Mouse (Mus musculus): ENCODE measurements around the gene Stxbp2. TPM values are rescaled to one million over a fixed set of nuclear protein-coding genes. Genes with fewer than 3 reads are reported as not detected.
A peak's percentile ranks its signal among the peaks of the same experiment; 100 is the strongest.

The Stxbp2 gene
- polyA plus RNA-seq, 1 experiment from 2014 or later, result 106 TPM

DNA sequence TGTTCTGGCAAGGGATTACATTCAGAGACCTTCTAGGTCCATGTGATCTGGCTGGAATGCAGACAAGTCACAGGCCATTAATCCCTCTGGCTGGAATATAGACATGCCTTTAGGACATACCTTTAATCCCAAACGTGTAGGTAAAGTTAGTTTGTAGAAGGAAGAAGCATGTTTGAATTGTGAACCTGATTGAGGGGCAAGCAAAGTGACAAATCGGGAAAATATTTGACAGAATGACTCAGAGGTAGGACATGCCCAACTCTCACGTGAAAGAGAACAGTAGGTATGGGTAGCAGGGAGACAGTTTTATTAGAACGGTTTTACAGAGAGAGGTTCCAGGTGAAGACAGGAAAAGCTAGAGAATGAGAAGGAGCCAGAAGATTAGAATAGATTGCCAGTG is 16.8 kb downstream of the Stxbp2 start:
- no peak overlapping the region for H3K9ac ChIP-seq (ENCODE audit: low read length)
- H3K36me3 ChIP-seq (ENCODE audit: control insufficient read depth, insufficient read depth, low read length), result no peaks in the 10 kb centered on the region
- WGBS, result 80% methylated on average over 4 of the region's 4 CpGs
- H3K27ac ChIP-seq (ENCODE audit: low read depth), result no peak overlapping the region
- H3K27me3 ChIP-seq (replicated peaks; ENCODE audit: control insufficient read depth, insufficient read depth, low read length), result no peaks in the 10 kb centered on the region
- no peak overlapping the region for H3K4me2 ChIP-seq (ENCODE audit: low read length)
- DNase-seq (ENCODE audit: low spot score), result no peak
- ATAC-seq (replicated peaks; ENCODE audit: low FRiP score, low TSS enrichment, low read depth), result no peak
- H3K4me1 ChIP-seq (replicated peaks; ENCODE audit: control insufficient read depth, insufficient read depth, low read length), result no peaks in the 10 kb centered on the region
- no peaks in the 10 kb centered on the region for H3K9me3 ChIP-seq (ENCODE audit: control insufficient read depth, low read length)
- no peak overlapping the region for H3K4me3 ChIP-seq (ENCODE audit: low read depth, low read length)

DNA sequence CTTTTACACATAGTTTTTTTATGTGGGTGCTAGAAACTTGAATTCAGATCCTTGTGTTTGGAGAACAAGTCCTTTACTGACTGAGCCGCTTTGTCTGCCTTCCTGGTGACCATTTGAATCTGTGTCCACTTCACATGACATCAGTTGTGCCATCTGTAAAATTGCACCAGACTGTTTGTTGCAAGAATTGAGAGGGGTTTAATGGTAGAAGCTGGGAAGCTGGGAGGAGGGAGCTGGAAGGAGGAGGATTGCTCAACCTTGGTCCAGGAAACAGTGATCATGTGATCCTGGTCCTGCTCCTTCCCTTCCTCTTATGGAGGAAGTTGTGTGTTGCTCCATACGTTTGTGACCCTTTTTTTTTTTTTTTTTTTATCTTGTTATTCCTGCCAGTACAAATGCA is 17.5 kb downstream of the Stxbp2 start:
- no peak overlapping the region for H3K4me3 ChIP-seq (ENCODE audit: low read depth, low read length)
- DNase-seq (ENCODE audit: low spot score) (no peak), ATAC-seq (replicated peaks; ENCODE audit: low FRiP score, low TSS enrichment, low read depth) (no peak)
- no peaks in the 10 kb centered on the region for H3K27me3 ChIP-seq (replicated peaks; ENCODE audit: control insufficient read depth, insufficient read depth, low read length)
- no peaks in the 10 kb centered on the region for H3K4me1 ChIP-seq (replicated peaks; ENCODE audit: control insufficient read depth, insufficient read depth, low read length)
- no peak overlapping the region for H3K4me2 ChIP-seq (ENCODE audit: low read length)
- no peak overlapping the region for H3K9ac ChIP-seq (ENCODE audit: low read length)
- whole genome bisulfite sequencing, result 72% methylated on average over 2 of the region's 2 CpGs
- no peak overlapping the region for H3K27ac ChIP-seq (ENCODE audit: low read depth)
- no peaks in the 10 kb centered on the region for H3K9me3 ChIP-seq (ENCODE audit: control insufficient read depth, low read length)
- H3K36me3 ChIP-seq (ENCODE audit: control insufficient read depth, insufficient read depth, low read length), result no peaks in the 10 kb centered on the region

DNA sequence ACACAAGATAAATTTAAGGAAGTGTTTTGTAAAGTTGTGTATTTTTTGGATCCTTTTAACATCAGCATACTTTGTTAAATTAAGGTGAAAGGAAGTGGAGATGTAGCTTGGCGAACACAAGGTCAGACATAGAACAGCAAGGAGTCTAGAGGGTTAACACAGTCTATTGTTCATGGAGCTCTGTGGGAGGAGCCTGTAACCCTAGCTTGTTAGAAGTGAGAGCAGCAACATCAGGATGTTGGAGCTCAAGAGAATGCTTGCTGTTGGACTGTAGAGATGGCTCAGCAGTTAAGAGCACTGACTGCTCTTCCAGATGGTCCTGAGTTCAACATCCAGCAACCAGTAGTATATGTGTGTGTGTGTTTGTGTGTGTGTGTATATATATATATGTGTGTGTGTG is 18.2 kb downstream of the Stxbp2 start:
- Histone ChIP-seq H3K9ac (ENCODE audit: low read length) (no peak overlapping the region), H3K9me3 (ENCODE audit: control insufficient read depth, low read length) (no peaks in the 10 kb centered on the region), H3K4me1 (replicated peaks; ENCODE audit: control insufficient read depth, insufficient read depth, low read length) (no peaks in the 10 kb centered on the region), H3K27ac (ENCODE audit: low read depth) (no peak overlapping the region), H3K27me3 (replicated peaks; ENCODE audit: control insufficient read depth, insufficient read depth, low read length) (no peaks in the 10 kb centered on the region), H3K36me3 (ENCODE audit: control insufficient read depth, insufficient read depth, low read length) (no peaks in the 10 kb centered on the region), H3K4me2 (ENCODE audit: low read length) (no peak overlapping the region), H3K4me3 (ENCODE audit: low read depth, low read length) (no peak overlapping the region)
- DNase-seq (ENCODE audit: low spot score), result no peak
- WGBS, result 41% methylated on average over 1 of the region's 1 CpGs
- no peak for ATAC-seq (replicated peaks; ENCODE audit: low FRiP score, low TSS enrichment, low read depth)

DNA sequence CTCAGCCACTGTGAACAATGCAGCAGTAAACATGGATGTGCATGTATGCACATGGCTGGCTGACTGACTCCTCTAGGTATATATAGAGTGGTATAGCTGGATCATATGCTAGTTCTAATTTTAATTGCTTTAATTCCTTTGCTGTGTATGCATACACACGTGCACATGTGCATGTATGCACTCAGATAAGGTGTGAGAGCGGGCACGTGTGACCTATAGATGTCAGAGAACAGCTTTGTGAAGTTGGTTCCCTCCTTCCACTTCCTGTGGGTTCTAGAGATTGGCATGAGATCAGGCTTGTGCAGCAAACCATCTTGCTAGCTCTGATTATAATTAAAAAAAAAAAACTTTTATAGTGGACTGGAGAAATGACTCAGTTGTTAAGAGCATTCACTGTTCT is 22.1 kb downstream of the Stxbp2 start:
- DNase-seq (ENCODE audit: low spot score) (no peak), ATAC-seq (replicated peaks; ENCODE audit: low FRiP score, low TSS enrichment, low read depth) (no peak)
- Histone ChIP-seq H3K9me3 (ENCODE audit: control insufficient read depth, low read length) (no peaks in the 10 kb centered on the region), H3K27me3 (replicated peaks; ENCODE audit: control insufficient read depth, insufficient read depth, low read length) (no peaks in the 10 kb centered on the region), H3K4me3 (ENCODE audit: low read depth, low read length) (no peak overlapping the region), H3K36me3 (ENCODE audit: control insufficient read depth, insufficient read depth, low read length) (no peaks in the 10 kb centered on the region), H3K27ac (ENCODE audit: low read depth) (no peak overlapping the region), H3K9ac (ENCODE audit: low read length) (no peak overlapping the region), H3K4me1 (replicated peaks; ENCODE audit: control insufficient read depth, insufficient read depth, low read length) (no peaks in the 10 kb centered on the region), H3K4me2 (ENCODE audit: low read length) (no peak overlapping the region)
- 75% methylated on average over 3 of the region's 3 CpGs for WGBS

DNA sequence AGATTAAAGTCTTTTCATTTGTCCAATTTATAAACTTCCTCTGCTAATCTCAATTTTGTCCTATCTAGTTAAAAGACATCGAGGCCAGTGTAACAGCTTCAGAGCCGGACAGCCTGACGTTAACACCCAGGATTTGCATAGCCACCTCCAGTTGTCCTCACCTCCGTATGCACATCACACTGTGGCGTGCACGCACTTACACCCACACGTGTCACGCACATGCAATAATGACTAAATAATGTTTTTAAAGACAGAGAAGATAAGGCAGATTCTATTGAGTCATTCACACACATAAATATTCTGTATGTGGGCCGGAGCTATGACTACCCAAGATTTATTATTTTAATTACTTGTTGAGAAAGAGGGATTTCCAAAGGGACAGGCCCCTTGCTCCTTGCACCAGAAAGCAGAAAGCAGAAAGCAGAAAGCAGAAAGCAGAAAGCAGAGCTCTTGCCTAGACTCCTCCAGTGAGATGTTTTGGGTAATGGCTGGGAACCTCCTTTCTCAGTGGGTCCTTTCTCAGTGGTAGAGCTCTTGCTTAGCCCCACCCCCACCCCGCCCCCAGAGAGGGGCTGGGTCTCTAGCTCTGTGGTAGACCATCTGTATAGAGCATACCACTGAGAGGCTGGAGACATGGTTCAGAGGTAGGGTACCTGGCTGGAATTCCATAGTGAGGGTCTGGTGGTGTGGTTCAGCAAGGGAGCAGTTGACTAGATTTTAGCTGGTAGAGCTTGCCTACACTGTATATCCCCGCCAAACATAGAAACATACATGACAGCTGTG is 24.2 kb downstream of the Stxbp2 start:
- Histone ChIP-seq H3K4me1 (replicated peaks; ENCODE audit: control insufficient read depth, insufficient read depth, low read length) (no peaks in the 10 kb centered on the region), H3K9me3 (ENCODE audit: control insufficient read depth, low read length) (no peaks in the 10 kb centered on the region), H3K27ac (ENCODE audit: low read depth) (no peak overlapping the region), H3K4me2 (ENCODE audit: low read length) (no peak overlapping the region), H3K36me3 (ENCODE audit: control insufficient read depth, insufficient read depth, low read length) (no peaks in the 10 kb centered on the region), H3K4me3 (ENCODE audit: low read depth, low read length) (no peak overlapping the region), H3K27me3 (replicated peaks; ENCODE audit: control insufficient read depth, insufficient read depth, low read length) (no peaks in the 10 kb centered on the region), H3K9ac (ENCODE audit: low read length) (no peak overlapping the region)
- ATAC-seq (replicated peaks; ENCODE audit: low FRiP score, low TSS enrichment, low read depth), result no peak
- DNase-seq (ENCODE audit: low spot score), result no peak
- WGBS, result 70% methylated on average over 11 of the region's 11 CpGs

DNA sequence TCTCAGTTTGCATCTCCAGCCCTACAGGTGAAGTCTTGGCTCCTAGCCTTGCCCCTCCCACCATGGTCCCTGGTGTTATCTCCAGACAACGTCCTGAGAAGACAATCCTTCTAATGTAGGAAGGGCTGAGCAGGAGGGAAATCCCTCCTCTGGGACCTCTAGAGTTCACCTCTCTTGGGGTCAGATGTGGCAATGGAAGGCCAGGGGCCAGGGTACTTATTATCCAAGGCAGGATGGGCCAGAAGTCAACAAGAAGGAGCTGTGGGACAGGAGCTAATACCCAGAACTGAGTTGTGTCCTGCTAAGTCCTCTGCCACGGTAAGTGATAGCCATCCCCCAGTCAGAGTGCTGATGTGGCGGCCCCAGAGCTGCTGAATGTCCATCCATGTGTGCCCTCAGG is 24.8 kb downstream of the Stxbp2 start, which contains the start of gene Retn:
TSS of gene Retn (plus strand) at position 245 of the 400 bp plus-strand sequence.
- H3K4me3 ChIP-seq (ENCODE audit: low read depth, low read length), result no peak within 1 kb of the TSS
- H3K9me3 ChIP-seq (ENCODE audit: control insufficient read depth, low read length), result no peaks in the 10 kb centered on the region
- H3K9ac ChIP-seq (ENCODE audit: low read length), result no peak within 1 kb of the TSS
- H3K27me3 ChIP-seq (replicated peaks; ENCODE audit: control insufficient read depth, insufficient read depth, low read length), result no peaks in the 10 kb centered on the region
- H3K36me3 ChIP-seq (ENCODE audit: control insufficient read depth, insufficient read depth, low read length), result no peaks in the 10 kb centered on the region
- DNase-seq (ENCODE audit: low spot score) (no peak), ATAC-seq (replicated peaks; ENCODE audit: low FRiP score, low TSS enrichment, low read depth) (no peak)
- no peak within 1 kb of the TSS for H3K27ac ChIP-seq (ENCODE audit: low read depth)
- 63% methylated on average over 3 of the region's 3 CpGs for WGBS
- no peak within 1 kb of the TSS for H3K4me2 ChIP-seq (ENCODE audit: low read length)
- H3K4me1 ChIP-seq (replicated peaks; ENCODE audit: control insufficient read depth, insufficient read depth, low read length), result no peaks in the 10 kb centered on the region

DNA sequence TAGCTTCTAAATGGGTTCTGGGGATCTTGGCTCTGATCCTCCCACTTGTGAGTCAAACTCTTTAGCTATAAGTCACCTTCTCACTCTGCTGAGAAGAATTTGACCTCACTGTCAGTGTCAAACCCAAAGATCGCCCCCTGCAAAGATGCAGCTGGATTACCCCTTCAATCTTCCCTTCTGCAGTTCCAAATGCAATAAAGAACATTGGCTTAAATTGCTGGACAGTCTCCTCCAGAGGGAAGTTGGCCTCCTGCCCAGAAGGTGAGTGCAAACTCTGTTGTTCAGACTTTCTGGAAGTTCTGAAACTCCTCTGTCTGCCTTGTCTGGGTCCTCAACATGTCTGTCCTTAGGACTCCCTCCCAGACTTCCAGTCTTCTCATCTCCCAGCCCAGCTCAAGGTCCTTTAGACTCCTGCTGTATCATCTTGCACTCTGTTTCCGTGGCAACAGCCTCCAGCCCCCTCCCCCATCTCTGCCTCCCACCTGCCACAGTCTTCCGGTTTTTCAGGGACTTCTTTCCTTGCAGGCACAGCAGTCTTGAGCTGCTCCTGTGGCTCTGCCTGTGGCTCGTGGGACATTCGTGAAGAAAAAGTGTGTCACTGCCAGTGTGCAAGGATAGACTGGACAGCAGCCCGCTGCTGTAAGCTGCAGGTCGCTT is 26.1 kb downstream of the Stxbp2 start:
- no peak overlapping the region for H3K4me3 ChIP-seq (ENCODE audit: low read depth, low read length)
- H3K9ac ChIP-seq (ENCODE audit: low read length), result no peak overlapping the region
- H3K36me3 ChIP-seq (ENCODE audit: control insufficient read depth, insufficient read depth, low read length), result no peaks in the 10 kb centered on the region
- no peaks in the 10 kb centered on the region for H3K9me3 ChIP-seq (ENCODE audit: control insufficient read depth, low read length)
- peak; percentile 55 for DNase-seq (ENCODE audit: low spot score)
- no peak overlapping the region for H3K4me2 ChIP-seq (ENCODE audit: low read length)
- H3K27ac ChIP-seq (ENCODE audit: low read depth), result no peak overlapping the region
- no peak for ATAC-seq (replicated peaks; ENCODE audit: low FRiP score, low TSS enrichment, low read depth)
- no peaks in the 10 kb centered on the region for H3K27me3 ChIP-seq (replicated peaks; ENCODE audit: control insufficient read depth, insufficient read depth, low read length)
- WGBS, result 19% methylated on average over 7 of the region's 7 CpGs
- no peaks in the 10 kb centered on the region for H3K4me1 ChIP-seq (replicated peaks; ENCODE audit: control insufficient read depth, insufficient read depth, low read length)

DNA sequence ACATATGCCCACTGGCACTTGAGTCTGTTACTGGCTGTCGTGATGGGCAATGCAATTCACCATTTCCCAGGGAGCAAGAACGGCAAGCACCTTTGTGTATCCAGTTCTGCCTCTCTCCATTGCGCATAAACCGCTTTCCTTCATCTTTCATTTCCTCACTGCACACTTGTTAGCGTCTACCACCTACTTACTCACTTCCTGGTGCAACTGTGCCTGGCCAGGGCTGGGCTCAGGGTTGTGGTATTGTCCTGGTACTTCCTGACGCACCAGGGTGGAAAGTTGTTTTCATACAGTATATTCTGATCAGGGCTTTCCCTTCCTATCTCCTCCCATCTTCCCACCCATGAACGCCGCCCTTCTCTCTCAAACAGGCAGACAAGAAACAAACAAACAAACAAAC is 30.1 kb downstream of the Stxbp2 start:
- Histone ChIP-seq H3K4me3 (ENCODE audit: low read depth, low read length) (no peak overlapping the region), H3K27ac (ENCODE audit: low read depth) (no peak overlapping the region), H3K4me2 (ENCODE audit: low read length) (no peak overlapping the region), H3K4me1 (replicated peaks; ENCODE audit: control insufficient read depth, insufficient read depth, low read length) (no peaks in the 10 kb centered on the region), H3K9me3 (ENCODE audit: control insufficient read depth, low read length) (no peaks in the 10 kb centered on the region), H3K9ac (ENCODE audit: low read length) (no peak overlapping the region), H3K36me3 (ENCODE audit: control insufficient read depth, insufficient read depth, low read length) (no peaks in the 10 kb centered on the region), H3K27me3 (replicated peaks; ENCODE audit: control insufficient read depth, insufficient read depth, low read length) (no peaks in the 10 kb centered on the region)
- ATAC-seq (replicated peaks; ENCODE audit: low FRiP score, low TSS enrichment, low read depth) (no peak), DNase-seq (ENCODE audit: low spot score) (no peak)
- WGBS, result 83% methylated on average over 8 of the region's 8 CpGs

DNA sequence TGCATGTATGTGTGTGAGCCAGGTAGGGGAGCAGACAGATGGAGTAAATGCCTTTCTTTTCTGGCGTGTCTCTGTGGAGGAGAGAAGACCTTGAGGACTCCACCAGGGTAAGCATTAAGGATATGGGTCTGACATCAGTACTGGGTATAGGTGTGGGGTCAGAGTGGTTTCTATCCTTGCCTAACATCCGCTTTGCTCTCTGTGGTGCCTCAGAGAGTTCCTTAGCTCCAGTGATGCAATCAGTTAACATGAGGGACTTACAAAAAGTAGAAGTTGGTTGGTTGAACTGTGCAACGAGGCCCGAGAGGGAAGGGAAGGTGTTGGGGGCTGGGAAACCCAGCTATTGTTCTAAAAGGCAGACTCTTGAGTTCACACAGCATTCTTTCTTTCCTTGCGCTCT is 33.6 kb downstream of the Stxbp2 start:
- no peaks in the 10 kb centered on the region for H3K9me3 ChIP-seq (ENCODE audit: control insufficient read depth, low read length)
- H3K27me3 ChIP-seq (replicated peaks; ENCODE audit: control insufficient read depth, insufficient read depth, low read length), result no peaks in the 10 kb centered on the region
- H3K36me3 ChIP-seq (ENCODE audit: control insufficient read depth, insufficient read depth, low read length), result no peaks in the 10 kb centered on the region
- H3K4me2 ChIP-seq (ENCODE audit: low read length), result no peak overlapping the region
- no peak overlapping the region for H3K4me3 ChIP-seq (ENCODE audit: low read depth, low read length)
- H3K9ac ChIP-seq (ENCODE audit: low read length), result no peak overlapping the region
- ATAC-seq (replicated peaks; ENCODE audit: low FRiP score, low TSS enrichment, low read depth) (no peak), DNase-seq (ENCODE audit: low spot score) (no peak)
- no peaks in the 10 kb centered on the region for H3K4me1 ChIP-seq (replicated peaks; ENCODE audit: control insufficient read depth, insufficient read depth, low read length)
- H3K27ac ChIP-seq (ENCODE audit: low read depth), result no peak overlapping the region
- WGBS, result 68% methylated on average over 5 of the region's 5 CpGs
